Mouse (Mus musculus): ENCODE data around the gene Stk39. TPM values are rescaled to one million over a fixed set of nuclear protein-coding genes. Genes with fewer than 3 reads are reported as not detected.
A peak's percentile ranks its signal among the peaks of the same experiment; 100 is the strongest.

Stk39 gene
- polyA plus RNA-seq, 2 experiments from 2014 or later: 10.6 to 13.9 TPM

GRCm38 (mm10) chr2:68342122-68342646, 129.9 kb downstream of the Stk39 start:
- ATAC-seq: no peak

- no peak for ATAC-seq
Observed at GRCm38 (mm10) chr2:68336913-68337312, 135.2 kb downstream of the Stk39 start.

- ATAC-seq: peak; percentile 49
Observed at GRCm38 (mm10) chr2:68334945-68335344, 137.1 kb downstream of the Stk39 start.

GRCm38 (mm10) chr2:68325306-68325705, 146.8 kb downstream of the Stk39 start:
- ATAC-seq: peak; percentile 72

GRCm38 (mm10) chr2:68321230-68321629, 150.8 kb downstream of the Stk39 start:
- no peak for ATAC-seq

- no peak for ATAC-seq
Observed at GRCm38 (mm10) chr2:68320670-68321069, 151.4 kb downstream of the Stk39 start.

GRCm38 (mm10) chr2:68318452-68318851, 153.6 kb downstream of the Stk39 start:
- ATAC-seq: no peak

GRCm38 (mm10) chr2:68317895-68318294, 154.2 kb downstream of the Stk39 start:
- no peak for ATAC-seq

- no peak for ATAC-seq
Observed at GRCm38 (mm10) chr2:68317452-68317851, 154.6 kb downstream of the Stk39 start.

GRCm38 (mm10) chr2:68315258-68315657, 156.8 kb downstream of the Stk39 start:
- ATAC-seq: no peak

- ATAC-seq: no peak
Observed at GRCm38 (mm10) chr2:68310121-68310520, 161.9 kb downstream of the Stk39 start.

- no peak for ATAC-seq
Observed at GRCm38 (mm10) chr2:68306519-68306918, 165.5 kb downstream of the Stk39 start.

GRCm38 (mm10) chr2:68304771-68305460, 167.2 kb downstream of the Stk39 start:
- ATAC-seq: peak; percentile 48

GRCm38 (mm10) chr2:68301811-68302542, 170.1 kb downstream of the Stk39 start:
- ATAC-seq: peak; percentile 85

- ATAC-seq: no peak
Observed at GRCm38 (mm10) chr2:68298356-68298755, 173.7 kb downstream of the Stk39 start.

GRCm38 (mm10) chr2:68297955-68298354, 174.1 kb downstream of the Stk39 start:
- ATAC-seq: no peak

- peak; percentile 84 for ATAC-seq
Observed at GRCm38 (mm10) chr2:68296743-68297142, 175.3 kb downstream of the Stk39 start.

- ATAC-seq: no peak
Observed at GRCm38 (mm10) chr2:68292539-68293320, 179.3 kb downstream of the Stk39 start.

- no peak for ATAC-seq
Observed at GRCm38 (mm10) chr2:68291895-68292294, 180.2 kb downstream of the Stk39 start.

GRCm38 (mm10) chr2:68289961-68290360, 182.1 kb downstream of the Stk39 start:
- ATAC-seq: no peak

- ATAC-seq: peak; percentile 66
Observed at GRCm38 (mm10) chr2:68289177-68289576, 182.9 kb downstream of the Stk39 start.

GRCm38 (mm10) chr2:68288106-68288505, 184.0 kb downstream of the Stk39 start:
- ATAC-seq: no peak

- no peak for ATAC-seq
Observed at GRCm38 (mm10) chr2:68284391-68284790, 187.7 kb downstream of the Stk39 start.
